Mouse (Mus musculus) gastrocnemius, postnatal 25 days (tissue): ENCODE measurements at regions not wholly inside any gene's neighbourhood (a gene's known extent, or its start where the extent isn't known, plus 50 kb on each side); places are given as distances from the start of the nearest gene placed in this dataset.

ENCODE experiments used
- DNase-seq: peaks from one replicate; pipeline ENCODE4 v3.0.0; 2022

DNA sequence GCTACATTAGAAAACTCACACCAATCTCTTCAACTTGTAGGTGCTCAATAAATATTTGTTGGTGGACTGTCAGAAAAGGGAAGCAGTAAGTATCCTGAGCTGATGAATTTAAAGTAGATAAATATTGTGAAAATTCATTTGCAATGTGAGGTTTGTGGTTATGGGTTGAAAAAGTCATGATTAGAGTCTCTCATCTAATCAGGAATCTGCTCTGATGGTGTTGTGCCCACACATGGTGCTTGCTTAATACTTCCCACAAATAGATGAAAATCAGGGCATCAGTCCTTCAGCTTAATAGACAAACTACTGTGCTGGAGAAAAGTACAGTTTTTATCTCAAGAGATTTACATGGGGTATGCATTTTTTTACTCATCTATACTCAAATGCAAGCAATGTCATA lies 59.9 kb downstream of the S1pr1 start:
- no peak for DNase-seq

DNA sequence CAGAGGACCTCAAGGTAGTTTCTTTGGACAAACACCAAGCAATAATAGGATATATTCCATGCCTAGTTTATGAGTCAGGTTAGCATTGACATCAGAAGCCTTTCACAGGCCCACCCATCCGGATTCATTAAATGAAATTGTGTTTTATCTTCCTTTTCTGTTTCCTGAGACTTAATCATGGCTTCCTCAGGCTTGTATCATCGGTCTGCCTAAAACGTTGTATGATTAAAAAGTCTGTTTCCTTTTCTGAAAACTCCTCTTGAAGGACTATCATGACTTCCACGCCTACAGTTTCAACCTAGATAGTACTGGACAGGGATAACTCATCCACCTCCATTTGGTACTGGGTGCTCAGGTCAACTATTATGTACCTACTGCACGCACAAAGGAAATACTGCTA lies 62.6 kb downstream of the S1pr1 start:
- no peak for DNase-seq

DNA sequence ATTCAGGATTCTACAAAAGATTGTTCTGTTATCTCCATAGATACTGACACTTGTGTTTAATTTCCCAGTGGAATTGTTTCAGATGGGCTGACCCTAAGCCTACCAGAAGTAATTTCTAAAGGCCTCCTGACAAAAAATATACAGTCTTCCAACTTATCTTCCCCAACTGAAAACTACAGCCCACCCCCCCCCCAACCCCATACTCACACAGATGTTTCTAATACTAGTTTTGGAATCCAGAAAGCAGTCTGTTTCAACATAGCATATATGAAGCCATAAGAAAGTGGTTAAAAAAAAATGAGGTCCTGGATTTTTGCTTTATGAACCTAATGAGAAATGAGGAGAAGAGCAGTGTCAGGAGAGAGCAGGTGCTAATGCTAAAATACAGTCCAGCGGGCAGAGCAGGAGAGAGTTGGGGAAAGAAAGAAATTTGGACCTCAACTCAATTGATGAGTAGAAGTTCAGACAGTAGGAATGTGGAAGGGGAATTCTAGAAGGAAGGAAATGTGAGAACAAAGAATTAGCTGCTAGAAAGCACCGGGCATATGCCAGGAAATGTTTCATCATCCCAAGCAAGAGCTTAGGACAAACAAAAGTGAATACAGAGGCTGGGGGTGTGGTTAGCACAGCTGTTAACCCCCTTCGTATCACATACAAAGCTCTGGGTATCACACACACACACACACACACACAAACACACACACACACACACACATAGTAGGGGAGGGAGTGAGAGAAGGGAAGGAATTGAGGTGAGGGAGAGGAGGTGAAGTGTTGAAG lies 65.3 kb downstream of the S1pr1 start:
- DNase-seq: no peak

DNA sequence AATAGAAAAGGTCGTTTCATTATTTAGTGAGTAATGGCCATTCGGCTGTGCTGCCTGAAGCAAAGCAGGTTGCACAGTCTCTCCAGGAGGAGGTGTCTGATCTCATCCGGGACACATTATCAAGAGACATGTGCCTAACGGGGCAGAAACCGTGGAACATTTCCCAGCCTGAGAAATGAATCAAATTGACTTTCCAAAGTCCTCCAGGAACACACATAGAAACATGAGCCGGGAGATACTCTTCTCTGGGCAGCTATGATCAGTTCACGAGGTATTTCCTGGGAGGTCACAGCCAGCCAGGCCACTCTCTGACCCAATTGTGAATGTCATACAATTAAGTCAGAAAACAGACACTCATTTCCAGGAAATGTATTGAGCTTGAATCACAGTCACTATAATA lies 67.9 kb downstream of the S1pr1 start:
- DNase-seq: no peak

DNA sequence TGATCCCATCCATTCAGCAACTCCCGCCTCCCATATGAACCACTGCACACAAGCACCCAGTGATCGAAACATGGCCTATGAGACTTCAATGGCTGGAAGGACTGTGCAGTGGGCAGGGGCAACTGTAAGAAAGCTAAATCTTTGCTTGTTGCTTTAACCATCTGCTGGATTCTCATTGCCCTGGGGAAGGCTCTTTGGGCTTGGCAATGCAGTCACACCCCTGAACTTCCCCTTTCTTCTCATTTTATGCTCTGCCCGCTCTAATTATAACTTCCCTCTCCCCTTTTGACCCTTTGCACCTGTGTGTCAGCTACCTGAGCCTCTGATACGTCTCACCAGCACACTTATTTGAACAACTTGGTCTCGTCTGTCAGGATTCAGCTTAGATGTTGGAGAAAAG lies 70.6 kb downstream of the S1pr1 start:
- no peak for DNase-seq

DNA sequence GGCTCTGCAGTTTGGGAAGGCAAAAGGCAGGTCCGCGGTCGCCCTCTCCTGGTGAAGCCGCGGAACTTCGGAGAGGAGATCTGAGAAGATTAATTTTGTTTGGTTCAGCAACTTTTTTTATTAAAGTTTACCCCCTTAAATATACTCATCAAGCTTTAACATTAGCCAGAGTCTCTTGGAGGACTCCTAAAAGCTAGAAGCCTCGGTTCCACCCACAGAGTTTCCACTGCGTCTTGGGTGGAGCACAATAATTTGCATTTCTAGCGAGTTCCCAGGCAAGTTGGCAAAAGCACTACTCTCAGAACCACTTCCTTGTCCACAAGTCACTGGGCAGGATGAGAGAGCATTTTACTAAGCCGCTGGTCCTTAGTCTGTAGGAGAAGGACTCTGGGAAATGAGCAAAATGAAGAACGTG lies 72.0 kb downstream of the S1pr1 start:
- DNase-seq: peak; percentile 56

DNA sequence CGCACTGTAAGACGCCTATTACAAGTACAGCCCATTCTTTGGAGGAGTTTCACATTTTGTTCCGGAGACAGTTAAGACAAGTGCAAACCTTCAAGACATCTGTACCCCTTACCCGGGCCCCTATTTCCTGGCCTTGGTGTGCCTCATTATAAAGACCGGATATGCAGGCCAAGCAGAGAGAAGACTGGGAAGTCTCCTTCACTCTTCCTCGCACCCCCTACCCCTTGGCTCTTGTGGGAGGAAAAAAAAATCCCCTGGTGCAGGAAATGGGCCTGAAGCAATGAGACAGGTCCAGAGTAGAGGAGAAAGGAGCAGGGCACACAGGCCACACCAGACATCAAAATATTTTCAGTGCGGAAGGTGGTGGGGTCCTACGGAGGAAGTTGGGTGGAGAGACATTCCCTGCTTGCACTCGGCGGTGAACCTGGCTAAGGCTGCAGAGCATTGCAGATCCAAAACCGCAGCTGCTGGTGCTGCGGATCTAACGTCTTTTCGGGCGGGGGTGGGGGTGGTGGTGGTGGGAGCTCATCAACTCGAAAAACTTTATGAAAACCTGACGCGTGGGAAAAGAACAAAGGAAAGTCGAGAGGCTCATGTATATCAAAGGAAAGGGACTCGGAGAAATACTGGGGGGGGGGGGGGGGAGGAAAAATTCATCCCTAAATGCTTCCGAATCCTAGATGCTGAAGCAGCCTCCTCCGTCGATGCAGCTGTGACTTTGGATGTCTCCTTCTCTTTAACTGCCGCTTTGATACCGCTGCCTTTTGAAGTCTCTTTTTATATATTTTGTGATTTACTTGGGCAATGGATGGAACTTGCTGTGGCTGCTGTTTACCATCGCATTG lies 72.6 kb downstream of the S1pr1 start:
- no peak for DNase-seq

DNA sequence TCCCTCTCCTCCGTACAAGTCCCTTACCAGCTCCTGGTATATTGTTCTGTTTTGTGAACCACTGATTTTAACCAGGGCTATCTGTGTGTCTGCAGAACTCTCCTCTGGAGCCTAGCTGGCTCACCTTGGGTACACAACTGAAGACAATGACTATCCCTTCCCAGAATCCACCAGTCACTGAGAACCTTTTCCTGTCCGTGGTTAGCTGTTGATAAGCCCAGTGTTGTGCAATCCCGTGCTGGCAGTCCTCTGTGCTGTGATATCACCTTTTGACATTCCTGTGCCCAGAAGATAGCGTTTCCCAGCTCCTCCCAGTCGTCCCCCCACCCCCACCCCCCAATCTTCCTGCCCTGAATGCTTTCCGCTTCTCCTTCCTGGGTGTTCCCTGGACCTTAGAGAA lies 73.5 kb downstream of the S1pr1 start:
- no peak for DNase-seq

DNA sequence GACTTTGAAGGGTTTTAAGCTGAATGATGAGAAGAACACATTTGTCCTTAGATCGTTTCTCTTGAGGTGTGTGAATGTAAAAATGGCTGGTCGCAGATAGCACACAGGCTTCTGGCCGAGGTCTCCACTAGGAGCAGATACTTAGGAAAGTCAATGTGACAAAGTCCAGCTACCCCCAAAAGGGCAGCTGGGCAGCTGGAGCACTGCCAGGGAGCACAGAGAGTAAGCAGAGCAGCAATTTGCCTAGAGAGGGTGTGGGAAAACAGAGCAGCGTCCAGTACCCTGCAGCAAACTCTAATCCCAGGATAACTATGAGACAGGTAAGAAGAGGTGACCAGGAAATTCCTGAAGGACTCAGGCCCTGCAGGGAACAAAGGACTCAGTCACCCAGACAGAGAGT lies 79.4 kb downstream of the S1pr1 start:
- no peak for DNase-seq

DNA sequence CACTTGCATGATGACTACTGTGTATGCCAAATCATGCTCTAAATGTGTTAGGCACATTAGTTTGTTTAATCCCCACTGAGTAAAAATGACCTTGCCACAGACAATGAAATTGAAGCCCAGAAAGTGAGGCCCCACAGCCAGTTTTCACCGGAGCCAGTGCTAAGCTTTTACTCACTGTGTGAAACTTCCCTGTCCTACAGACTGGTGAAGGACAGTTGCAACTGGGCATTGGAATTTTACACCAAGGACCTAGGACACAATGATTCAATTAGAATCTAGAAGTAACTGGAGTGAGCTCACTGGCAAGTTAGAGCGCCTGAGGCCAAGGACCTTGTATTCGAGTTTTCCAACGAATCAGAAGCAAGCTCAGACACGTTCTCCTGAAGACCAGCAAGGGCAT lies 79.8 kb downstream of the S1pr1 start:
- no peak for DNase-seq

DNA sequence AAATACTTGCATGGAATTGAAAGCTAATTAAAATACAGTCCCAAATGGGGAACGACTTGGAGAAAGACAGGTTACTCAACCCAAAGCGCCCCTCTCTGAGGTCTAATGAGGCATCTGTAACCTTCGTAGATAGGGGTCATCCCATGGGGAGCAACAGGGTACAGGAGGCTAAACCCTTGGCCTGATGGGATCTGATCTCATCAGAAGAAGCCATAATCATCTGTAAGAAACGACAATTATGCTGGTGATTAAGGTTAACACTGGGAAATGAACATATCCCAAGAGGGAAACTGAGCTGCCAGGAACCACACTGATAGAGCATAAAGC lies 82.5 kb downstream of the S1pr1 start:
- no peak for DNase-seq

DNA sequence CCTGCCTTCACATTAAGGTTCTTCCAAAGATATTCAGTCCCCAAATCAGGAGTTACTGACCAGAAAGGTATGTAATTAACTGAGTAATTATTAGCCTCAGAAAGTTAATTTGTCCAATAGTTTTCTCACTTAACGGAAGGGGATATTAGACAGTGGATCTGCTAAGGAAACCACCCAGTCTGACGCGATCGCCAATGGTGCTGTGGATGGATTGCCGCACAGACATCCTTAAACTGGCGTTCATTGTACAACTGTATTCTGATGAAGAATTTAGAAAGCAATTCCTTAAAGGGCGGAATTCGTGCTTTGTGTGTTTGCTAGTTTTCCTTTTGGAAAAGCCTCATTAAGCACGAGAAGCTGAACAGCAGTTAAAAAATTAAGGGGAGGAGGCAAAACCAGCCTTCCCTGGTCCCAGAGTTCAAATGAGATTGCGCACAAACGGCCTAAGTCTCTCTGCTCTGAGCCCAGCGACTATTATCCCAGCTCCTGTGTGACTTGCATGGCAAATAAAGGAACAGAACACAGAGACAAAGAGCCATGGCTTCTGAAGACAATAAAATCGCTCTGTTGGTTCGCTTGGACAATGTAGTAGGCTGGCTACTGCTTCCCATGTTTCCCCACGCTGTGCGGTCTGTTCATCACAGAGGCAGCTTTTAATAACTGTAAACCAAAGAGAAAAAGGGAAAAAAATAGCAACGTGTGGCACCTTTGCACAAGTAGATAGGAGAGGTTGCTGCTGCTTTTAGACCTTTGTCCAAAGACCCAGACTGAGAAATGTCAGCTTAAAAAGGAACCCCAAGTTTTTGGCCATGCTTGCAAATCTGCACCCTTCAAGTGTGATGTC lies 83.1 kb downstream of the S1pr1 start:
- no peak for DNase-seq

DNA sequence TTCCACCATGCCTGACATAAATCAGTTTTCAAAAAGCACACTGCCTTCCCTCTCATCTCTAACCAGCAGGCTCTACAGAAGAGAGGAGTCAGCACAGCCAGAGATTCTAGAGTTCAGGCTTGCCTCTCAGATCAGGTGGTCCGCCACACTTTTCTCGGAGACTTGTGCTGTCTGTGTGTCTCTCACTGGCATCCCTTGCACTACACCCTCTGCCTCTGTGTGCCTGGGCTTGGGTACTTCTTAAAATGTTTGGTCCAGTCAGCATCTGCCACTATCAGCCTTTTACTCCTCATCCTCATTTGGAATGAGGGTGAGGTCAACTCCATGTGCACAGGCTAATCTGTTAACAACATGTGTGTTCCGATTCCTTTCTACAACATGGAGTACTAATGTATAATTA lies 92.0 kb downstream of the S1pr1 start:
- no peak for DNase-seq

DNA sequence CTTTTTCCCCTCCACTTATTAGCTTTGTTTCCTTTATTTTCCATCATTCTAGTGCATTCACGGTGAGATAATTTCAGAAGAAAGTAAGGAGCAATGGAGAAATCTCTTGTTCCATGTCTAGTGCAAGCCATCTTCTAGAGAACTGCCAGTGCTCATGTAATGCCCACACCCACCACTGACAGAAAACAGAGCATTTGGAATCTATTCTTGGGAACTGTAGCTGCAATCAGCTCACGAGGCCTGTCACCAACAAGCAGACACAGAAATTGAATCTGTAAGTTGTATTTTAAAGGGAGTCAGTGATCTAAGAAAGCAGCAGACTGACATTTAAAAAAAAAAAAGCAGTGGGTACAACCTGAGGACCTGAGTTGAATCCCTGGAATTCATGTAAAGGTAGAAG lies 92.6 kb downstream of the S1pr1 start:
- no peak for DNase-seq

DNA sequence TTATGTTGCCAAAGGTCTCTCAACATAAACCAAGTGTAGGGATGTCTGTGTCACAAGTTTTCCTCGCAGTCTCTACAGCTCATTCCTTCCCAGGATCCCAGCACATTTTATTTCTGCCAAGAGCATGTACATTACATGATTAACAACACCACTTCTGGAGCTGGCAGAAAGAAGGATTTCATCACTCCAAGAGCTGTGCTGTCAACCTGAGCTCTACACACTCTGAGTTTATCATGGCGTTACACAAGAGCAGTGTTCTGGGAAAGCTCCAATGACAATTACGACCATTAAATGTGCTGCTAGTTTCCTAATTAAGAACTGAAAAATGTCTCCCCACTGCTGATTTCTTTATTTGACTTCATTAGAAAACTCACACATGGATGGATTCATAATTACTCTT lies 94.9 kb downstream of the S1pr1 start:
- DNase-seq: no peak

DNA sequence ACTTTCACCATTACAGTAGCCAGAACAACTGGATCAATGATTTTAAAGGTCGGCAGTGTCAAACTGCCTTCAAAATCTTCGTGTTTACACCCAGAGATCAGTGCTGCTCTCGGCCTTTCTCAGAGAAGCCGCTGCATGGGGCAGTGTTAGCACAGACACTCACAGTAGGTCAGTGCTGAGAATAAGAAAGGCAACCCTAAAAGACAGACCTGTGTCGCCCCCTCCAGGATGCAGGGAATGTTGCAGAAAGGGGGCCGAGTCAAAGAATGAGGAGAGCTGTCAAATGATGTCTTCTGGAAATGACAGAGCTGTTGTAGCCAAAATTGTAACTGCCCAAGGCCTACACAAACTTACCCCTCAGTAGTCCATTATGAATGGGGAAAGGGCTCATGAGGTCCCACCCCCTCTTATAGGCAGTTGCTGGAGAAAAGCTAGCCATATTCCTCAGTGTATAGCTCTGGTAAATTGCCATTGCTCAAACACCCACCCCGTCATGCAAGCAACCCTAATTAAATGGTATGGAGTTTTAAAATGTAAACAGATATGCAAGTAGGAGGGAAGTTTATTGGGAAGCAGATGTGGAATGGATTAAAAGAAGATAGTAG lies 98.8 kb downstream of the S1pr1 start:
- no peak for DNase-seq

DNA sequence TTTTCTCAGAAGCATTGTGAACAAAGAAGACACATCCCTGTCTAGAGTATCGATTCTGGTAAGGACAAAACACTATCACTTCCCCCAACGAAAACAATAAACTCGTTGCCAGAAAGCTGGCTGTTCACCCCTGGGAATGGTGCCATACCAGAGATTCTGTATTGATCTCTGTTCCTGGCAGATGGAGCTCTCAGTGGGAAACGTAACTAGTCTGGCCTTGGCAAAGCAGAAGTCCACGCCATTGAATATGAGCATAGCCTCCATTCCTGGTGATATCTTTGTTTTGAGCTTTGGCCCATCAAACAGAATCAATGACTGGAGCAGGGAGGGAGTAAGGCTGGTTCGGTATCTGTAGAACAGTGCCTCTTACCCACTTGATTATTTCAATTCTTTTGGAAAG lies 102.0 kb downstream of the S1pr1 start:
- no peak for DNase-seq

DNA sequence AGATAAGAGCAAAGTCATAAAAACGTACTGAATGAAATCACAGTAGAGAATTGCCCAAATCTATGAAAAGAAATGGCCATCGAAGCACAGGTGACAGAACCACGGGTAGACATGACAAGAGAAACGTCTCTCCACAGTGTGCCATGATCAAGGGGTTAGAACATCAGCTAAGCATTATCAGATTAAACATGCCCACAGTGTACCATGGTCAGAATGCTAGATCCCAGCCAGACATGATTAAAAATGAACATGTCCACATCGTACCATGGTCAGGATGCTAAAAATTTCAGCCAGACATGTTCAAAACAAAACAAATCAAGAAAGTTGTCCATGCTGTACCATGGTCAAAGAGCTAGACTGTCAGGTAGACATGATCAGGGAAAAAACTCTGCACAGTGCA lies 106.8 kb downstream of the S1pr1 start:
- no peak for DNase-seq

DNA sequence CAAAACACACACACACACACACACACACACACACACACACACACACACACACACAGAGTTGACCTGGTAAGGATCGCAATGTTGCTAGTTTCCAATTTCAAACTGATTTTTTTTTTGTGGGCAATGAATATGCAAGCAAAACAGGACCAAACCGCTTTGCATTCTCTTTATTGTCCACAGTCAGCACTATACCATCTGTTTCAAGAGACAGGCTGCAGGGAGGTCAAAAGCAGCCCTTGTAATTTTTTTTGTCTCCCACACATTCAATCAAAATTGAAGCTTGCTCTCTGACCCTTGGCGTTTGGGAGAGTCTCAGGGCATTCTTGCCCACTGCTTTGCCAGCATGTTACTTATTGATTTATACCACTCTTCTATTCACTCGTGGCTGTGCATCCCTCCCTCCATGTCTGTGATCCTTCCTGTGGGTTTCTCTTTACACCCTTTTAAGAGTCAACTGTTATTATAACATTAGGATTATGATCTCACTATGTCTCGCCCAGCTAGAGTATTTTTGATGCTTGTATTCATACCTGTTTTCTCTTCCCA lies 110.1 kb downstream of the S1pr1 start:
- no peak for DNase-seq

DNA sequence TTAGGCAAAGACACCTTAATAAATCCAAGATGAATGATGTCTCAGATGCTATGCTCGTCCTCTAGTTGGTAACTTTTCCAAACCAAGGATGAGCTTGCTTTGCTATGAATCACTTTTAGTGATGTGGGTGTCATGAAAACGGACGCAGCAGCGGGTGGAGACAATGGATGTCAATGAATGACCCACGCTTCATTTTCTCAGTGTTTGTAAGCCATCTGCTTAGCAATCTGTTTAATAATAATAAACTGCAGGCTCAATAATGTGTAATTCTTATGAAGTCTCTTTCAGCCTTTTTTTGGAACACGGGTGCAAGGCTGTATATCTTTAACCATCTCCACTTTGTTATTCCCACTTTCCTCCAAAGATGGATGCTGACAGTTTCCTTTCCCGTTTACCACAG lies 110.6 kb downstream of the S1pr1 start:
- no peak for DNase-seq

DNA sequence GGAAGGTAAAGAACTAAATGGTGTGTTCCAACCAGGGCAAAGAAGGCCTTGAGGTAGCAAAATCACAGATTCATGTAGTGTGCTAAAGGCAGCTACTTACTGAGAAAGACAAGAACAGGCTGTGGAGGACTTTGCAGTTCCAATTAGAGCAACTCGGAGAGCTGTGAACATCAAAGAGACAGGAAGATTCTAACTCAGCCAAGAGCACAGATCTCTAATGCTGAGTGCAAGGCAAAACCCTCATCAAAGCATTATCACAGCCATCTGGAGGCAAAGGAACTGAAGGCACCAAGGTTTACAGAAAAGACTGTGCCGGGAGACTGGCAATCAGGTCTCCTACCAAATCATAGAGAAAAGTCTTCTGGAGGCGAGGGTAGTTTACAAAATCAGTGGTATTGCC lies 111.1 kb downstream of the S1pr1 start:
- DNase-seq: no peak

DNA sequence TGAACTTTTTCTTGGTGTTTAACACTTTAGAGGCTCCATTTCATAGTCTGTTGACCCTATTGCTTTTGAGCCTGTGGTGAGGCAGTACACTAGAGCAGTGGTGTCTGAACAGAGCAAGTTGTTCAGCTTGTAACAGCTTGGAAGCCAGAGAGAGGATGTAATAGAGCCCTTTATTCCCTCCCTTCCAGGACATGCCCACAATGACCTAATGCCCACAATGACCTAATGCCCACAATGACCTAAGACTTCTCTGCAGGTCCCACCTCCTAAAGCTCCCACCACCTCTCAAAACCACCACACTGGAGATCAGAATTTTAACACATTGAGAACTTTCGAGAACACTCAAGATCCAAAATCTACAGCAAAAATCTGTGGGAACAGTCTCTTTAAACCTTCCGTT lies 115.6 kb downstream of the S1pr1 start:
- DNase-seq: no peak
